Mouse (Mus musculus) gastrocnemius, postnatal 10 days (tissue): ENCODE data around the gene Wdfy2. TPM values are rescaled to one million over a fixed set of nuclear protein-coding genes. Genes with fewer than 3 reads are reported as not detected.

ENCODE experiments used
- microRNA-seq, 2 experiments: library from miRNA; unstranded; fragments of <30 nt; microRNA quantifications; one replicate each; pipeline ENCODE4 v1.2.0; 2021
- total RNA-seq, 2 experiments: library from RNA; stranded (reverse); gene quantifications; 2 replicates each; pipeline ENCODE4 v1.2.3; 2021

Gene Wdfy2
- total RNA-seq, 2 experiments from 2014 or later = 8.9 to 10.1 TPM

Small RNA genes lying within 50 kb of the gene (microRNA-seq; reads per million reads assigned to microRNA genes)
- gene Mir6541 = 0 reads per million in 2 experiments
- 0.64 to 1.8 reads per million in 2 experiments for gene Mir8098

Other genes with a start within 250 kb of the Wdfy2 start
- not detected for gene Serpine3, start 174.0 kb upstream of the Wdfy2 start, total RNA-seq
- 10 to 100 TPM; 15.7 to 17.8 TPM for gene Ints6, start 76.5 kb upstream of the Wdfy2 start, total RNA-seq
- not detected for gene Defb48, start 146.8 kb downstream of the Wdfy2 start, total RNA-seq
- gene Defb47, start 160.4 kb downstream of the Wdfy2 start, total RNA-seq = not detected
- gene Defb43, start 174.1 kb downstream of the Wdfy2 start, total RNA-seq = not detected
- gene Defb42, start 209.3 kb downstream of the Wdfy2 start, total RNA-seq = not detected
- gene Defb30, start 212.3 kb downstream of the Wdfy2 start, total RNA-seq = not detected